Mouse (Mus musculus): ENCODE data around the gene Stk24. TPM values are rescaled to one million over a fixed set of nuclear protein-coding genes. Genes with fewer than 3 reads are reported as not detected.

Gene Stk24
- polyA plus RNA-seq, 3 experiments from 2014 or later = 54.0 to 65.8 (median 54.6) TPM

GRCm38 (mm10) chr14:121310325-121311080 lies 69.3 kb downstream of the Stk24 start:
- ATAC-seq = no peak

GRCm38 (mm10) chr14:121309909-121310308 lies 69.9 kb downstream of the Stk24 start:
- no peak for ATAC-seq

- no peak for ATAC-seq
Observed at GRCm38 (mm10) chr14:121305316-121306064, 74.3 kb downstream of the Stk24 start.

- no peak for ATAC-seq
Observed at GRCm38 (mm10) chr14:121304523-121304922, 75.3 kb downstream of the Stk24 start.

- ATAC-seq = no peak
Observed at GRCm38 (mm10) chr14:121299093-121299492, 80.7 kb downstream of the Stk24 start.

GRCm38 (mm10) chr14:121298537-121298936 lies 81.3 kb downstream of the Stk24 start:
- no peak for ATAC-seq

GRCm38 (mm10) chr14:121297103-121297502 lies 82.7 kb downstream of the Stk24 start:
- ATAC-seq = no peak

GRCm38 (mm10) chr14:121294484-121294883 lies 85.3 kb downstream of the Stk24 start:
- ATAC-seq = no peak

- no peak for ATAC-seq
Observed at GRCm38 (mm10) chr14:121292391-121292790, 87.4 kb downstream of the Stk24 start.

GRCm38 (mm10) chr14:121291881-121292280 lies 87.9 kb downstream of the Stk24 start:
- no peak for ATAC-seq

GRCm38 (mm10) chr14:121285379-121286120 lies 94.3 kb downstream of the Stk24 start:
- no peak for ATAC-seq

GRCm38 (mm10) chr14:121281336-121281710 lies 98.5 kb downstream of the Stk24 start:
- ATAC-seq = no peak

- no peak for ATAC-seq
Observed at GRCm38 (mm10) chr14:121280601-121281335, 99.0 kb downstream of the Stk24 start.

GRCm38 (mm10) chr14:121279106-121279505 lies 100.7 kb downstream of the Stk24 start:
- ATAC-seq = peak; percentile 63

GRCm38 (mm10) chr14:121276016-121276415 lies 103.8 kb downstream of the Stk24 start:
- no peak for ATAC-seq

- no peak for ATAC-seq
Observed at GRCm38 (mm10) chr14:121274985-121275384, 104.8 kb downstream of the Stk24 start.

- no peak for ATAC-seq
Observed at GRCm38 (mm10) chr14:121270490-121270889, 109.3 kb downstream of the Stk24 start.

GRCm38 (mm10) chr14:121267801-121268200 lies 112.0 kb downstream of the Stk24 start:
- no peak for ATAC-seq

GRCm38 (mm10) chr14:121264453-121264852 lies 115.4 kb downstream of the Stk24 start:
- no peak for ATAC-seq

GRCm38 (mm10) chr14:121263912-121264311 lies 115.9 kb downstream of the Stk24 start:
- ATAC-seq = no peak

- no peak for ATAC-seq
Observed at GRCm38 (mm10) chr14:121262606-121263005, 117.2 kb downstream of the Stk24 start.

- peak; percentile 58 for ATAC-seq
Observed at GRCm38 (mm10) chr14:121261229-121261879, 118.5 kb downstream of the Stk24 start.
